Mouse (Mus musculus): ENCODE data around the gene Man1a. TPM values are rescaled to one million over a fixed set of nuclear protein-coding genes. Genes with fewer than 3 reads are reported as not detected.

Gene Man1a
- total RNA-seq, 2 experiments from 2014 or later, result 63.2 to 67.2 TPM

- DNase-seq (ENCODE audit: low spot score in 2 of 2), result no peak
These were observed 13.6 kb downstream of the Man1a start for GRCm38 (mm10) chr10:54062835-54063234.

GRCm38 (mm10) chr10:54061159-54061558 is 15.2 kb downstream of the Man1a start:
- DNase-seq (ENCODE audit: low spot score in 2 of 2), result no peak

DNA sequence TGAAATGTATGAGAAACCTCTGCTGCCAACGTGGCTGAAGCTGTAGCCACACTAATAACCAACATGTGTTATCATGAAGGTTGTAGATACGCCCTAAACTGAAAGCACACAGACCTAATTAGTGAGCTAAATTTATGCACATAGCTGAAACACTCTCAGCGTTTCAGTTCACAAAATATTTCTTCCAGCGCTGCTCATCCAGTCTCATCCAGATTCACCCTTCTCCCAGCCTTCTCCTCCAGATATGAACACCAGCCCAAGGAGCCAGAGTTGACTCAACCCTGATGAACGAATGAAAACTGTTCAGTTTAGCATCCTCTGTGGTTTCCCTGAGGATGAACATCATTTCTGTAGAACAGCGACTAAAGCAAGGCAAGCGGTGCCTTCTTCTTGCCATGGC is 15.8 kb downstream of the Man1a start:
- DNase-seq (ENCODE audit: low spot score in 2 of 2), result no peak

DNA sequence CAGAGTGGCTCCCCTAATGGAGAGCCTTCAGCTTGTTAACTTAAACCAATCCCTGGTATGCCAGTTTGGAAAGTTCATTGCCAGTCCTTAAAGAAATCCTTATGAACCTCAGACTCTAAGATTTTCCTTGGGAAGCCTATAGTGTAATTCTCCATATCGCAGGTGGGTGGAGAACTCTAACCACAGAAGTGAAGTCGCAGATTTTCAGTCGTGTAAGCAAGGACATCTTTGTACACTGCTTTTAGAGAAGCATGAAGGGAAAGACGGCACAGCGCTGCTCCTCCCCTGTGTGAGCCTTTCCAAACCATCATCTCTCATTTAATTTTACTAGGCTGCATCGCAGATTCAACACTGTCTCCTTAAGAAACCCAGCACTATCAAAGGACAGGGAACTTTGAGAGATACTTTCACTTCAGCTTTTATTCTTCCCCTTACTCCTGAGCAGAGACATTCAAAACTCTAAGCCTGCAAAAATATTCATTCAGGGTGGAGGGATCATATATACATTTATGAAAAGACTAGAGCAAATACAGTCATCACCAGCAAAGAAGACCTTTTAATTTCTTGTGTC is 16.6 kb downstream of the Man1a start:
- DNase-seq (ENCODE audit: low spot score in 2 of 2), result no peak

DNA sequence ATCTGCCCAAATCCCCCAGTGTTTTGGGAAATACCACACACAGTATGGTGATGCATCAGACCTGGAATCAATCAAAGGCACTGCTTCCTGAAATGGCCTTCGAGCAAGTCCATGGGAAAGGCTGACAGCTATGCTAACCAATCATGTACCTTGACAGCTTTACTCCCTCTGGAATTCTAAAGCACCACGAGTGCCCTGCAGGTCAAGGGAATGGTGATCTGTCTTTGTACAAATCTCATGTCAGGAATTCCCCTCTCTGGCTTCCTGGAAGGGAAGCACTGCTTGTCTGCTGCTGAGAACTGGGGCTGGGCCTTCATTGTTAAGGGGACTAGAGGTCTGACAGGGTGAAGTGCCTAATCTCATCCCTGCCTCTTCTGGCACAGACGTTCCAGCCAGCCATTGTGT is 17.3 kb downstream of the Man1a start:
- DNase-seq (ENCODE audit: low spot score in 2 of 2), result no peak

- DNase-seq (ENCODE audit: low spot score in 2 of 2), result no peak
These were observed 17.8 kb downstream of the Man1a start for GRCm38 (mm10) chr10:54058657-54059056.

- DNase-seq (ENCODE audit: low spot score in 2 of 2), result no peak
These were observed 22.2 kb downstream of the Man1a start for GRCm38 (mm10) chr10:54054188-54054587.

DNA sequence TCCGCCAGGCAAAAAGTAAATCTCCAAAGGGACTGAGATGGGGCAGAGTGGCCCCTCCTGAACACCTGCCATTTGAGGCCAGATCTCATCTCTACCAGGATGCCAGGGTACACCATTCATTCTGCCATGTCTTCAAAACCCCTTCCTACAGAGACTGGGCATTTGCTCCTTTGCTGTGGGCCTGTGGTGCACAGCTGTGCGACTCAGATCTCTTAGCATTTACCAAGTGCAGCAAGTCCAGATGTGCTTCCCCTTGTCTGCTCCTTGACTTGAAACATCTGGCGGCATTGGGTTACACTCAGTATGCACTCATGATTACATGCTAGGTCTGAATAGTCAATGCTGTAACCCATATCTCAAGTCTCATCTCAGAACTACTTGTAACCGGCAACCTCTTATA is 28.5 kb downstream of the Man1a start:
- no peak for DNase-seq (ENCODE audit: low spot score in 2 of 2)

GRCm38 (mm10) chr10:54043358-54043757 is 33.1 kb downstream of the Man1a start:
- no peak for DNase-seq (ENCODE audit: low spot score in 2 of 2)

DNA sequence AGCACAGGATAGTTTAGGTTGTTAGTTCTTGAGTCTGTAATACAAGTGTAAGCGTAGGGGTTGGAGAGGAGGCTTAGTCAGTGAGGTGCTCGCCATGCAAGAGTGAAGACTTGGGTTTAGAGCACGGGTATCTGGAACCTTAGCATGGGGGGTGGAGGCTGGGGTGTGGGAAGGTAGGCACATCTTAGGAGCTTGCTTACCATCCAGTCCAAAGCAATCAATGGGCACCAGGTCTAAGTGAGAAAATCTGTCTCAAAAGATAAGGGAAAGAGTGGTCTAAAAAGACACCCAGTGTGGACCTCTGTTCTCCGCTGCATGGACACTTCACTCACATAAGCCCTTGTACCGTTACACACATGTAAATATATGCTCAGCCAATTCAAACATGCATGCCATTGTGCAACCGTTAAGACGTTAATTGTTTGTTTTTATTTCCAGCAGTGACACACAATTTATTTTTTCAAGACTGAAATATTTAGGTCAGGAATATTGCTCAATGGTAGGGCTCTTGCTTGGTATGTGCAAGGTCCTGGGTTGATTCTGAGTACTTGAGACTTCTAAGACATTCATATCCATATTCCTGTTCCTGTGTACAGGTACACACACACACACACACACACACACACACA is 34.1 kb downstream of the Man1a start:
- DNase-seq (ENCODE audit: low spot score in 2 of 2), result no peak

- DNase-seq (ENCODE audit: low spot score in 2 of 2), result no peak
These were observed 35.9 kb downstream of the Man1a start for GRCm38 (mm10) chr10:54040261-54041165.

DNA sequence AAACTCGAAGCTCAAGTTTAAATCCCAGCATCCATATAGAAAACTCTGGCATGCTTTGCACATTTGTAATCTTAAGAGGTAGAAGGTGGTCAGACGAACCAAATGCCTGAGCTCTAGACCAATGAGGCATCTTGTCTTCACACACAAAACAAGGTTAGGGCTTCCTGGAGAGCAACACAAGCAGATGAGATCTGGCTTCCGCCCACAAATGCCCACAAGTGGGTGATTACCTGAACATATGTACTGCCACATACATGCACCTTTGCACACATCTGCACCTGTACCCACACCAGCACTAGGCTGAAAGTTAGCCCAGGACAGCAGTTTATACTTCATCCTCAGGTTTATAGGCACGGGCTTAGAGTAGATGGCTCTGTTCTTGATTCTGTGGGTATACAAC is 36.7 kb downstream of the Man1a start:
- no peak for DNase-seq (ENCODE audit: low spot score in 2 of 2)

DNA sequence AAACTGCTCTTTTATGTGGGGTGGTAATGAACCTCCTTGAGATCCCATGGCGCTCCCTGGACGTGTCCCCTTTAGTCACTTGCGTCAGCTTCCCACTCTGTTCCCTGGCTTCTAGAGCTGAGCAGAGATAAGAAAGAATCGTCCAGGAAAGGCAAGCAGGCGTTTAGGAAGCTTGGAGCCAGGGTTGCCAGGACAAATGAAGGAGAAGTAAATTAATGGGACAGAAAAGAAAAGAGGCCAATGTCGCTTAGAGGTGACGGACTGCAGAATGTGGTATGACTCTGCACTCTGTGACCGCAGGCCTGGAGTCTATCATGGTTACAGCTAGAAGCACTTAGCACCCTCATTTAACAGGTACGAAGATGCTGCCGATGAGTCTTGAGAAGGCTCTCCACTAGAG is 37.7 kb downstream of the Man1a start:
- DNase-seq (ENCODE audit: low spot score in 2 of 2), result no peak

DNA sequence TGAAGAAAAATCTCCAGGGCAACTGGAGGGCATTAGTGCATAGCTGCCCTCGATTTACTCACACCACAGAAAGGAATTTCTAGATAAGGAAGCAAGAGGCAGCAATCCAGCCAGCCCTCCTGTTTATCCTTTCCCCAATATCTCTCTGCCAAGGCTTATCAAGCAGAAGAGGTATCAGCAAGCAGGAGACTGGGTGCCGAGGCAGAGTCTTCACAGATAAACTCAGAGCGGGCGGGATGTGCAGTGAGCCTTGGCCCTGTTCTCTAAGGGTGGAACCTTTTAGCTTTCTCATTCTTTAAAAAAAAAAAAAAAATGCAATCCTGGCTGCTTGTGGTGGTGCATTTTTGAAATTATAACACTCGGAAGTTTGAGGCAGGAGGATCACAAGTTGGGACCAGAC is 38.2 kb downstream of the Man1a start:
- no peak for DNase-seq (ENCODE audit: low spot score in 2 of 2)

GRCm38 (mm10) chr10:54037348-54038010 is 38.9 kb downstream of the Man1a start:
- DNase-seq (ENCODE audit: low spot score in 2 of 2), result no peak

DNA sequence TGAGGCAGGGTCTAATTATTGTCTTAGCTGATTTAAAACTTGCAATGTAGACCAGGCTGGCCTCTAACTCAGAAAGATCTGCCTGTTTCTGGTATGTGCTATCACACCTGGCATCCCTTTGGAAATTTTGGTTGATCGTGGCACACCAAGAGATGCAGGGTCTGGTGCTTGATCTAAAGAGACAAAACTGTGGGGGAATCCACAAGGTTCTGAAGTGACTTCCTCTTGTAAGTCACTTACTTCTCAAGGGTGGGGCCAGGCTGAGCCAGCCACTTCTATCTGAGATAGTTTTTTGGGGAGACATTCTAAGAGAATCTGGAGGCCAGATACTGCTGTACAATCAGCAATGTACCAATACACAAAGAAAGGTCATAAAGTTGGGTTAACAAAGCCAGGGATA is 40.8 kb downstream of the Man1a start:
- DNase-seq (ENCODE audit: low spot score in 2 of 2), result no peak

- DNase-seq (ENCODE audit: low spot score in 2 of 2), result no peak
These were observed 41.6 kb downstream of the Man1a start for GRCm38 (mm10) chr10:54034779-54035178.

DNA sequence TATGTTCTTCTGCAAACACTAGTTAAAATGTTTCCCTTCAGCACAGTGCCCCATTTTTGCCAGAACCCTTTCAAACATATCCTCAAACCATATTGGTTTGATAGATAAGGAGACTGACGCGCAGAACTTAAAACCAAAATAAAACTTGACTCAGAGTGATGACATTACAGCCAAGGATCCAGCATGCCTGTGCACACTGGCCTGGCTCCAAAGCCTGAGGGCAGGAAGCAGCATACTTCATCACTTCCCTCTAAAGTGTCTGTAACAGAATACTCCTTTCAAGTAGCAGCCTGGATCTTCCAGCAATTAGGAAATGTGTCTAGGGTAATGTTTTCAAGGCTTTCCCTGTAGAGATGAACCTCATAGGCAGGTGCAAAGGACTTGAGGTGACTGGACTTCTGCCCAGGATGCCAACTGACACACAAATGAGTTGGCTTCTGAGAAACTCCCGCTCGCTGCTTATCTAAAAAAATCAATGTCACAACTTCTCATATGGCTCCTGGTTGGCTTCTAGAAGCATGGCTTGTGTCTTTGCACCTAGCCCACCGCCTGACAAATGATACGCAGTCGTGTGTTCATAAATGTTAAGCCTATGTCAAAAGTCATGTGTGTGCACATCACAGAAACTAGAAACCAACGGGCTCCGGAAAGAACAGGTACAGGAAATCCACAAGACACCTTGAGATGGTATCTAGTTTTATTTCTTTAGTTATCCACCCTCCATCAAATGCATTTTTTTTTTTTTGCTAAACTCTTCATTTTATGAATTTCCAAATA is 43.9 kb downstream of the Man1a start:
- no peak for DNase-seq (ENCODE audit: low spot score in 2 of 2)

- no peak for DNase-seq (ENCODE audit: low spot score in 2 of 2)
These were observed 47.5 kb downstream of the Man1a start for GRCm38 (mm10) chr10:54028866-54029265.

DNA sequence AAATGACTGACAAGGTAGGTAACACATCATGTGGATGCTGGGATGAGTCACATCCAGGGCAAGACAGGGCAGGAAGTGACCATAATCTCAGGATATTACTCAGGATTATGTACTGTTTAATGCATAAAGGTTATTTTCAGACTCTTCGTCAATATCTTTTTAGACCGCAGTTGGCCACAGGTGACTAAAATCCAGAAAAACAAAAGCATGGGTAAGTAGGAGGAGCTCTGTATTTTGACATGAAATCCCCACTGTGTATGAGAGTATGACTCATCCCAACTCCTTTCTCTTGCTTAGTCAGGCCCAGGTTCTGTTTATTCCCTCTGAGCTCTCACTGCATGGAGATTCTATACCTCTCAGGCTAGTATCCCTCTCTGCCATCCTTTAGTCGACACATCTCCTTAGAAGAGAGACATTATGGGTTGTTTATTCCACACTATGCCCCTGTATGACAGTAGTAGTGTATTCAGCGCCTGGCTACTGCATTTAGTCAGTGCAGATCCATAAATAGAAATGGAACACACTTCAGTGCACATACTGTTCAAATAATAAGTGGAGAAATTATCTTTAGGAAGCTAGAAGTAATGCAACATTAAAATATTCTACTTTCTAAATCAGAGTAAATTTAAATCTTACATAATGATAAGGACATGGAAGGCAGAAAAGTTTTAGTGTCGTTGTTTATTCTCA is 49.5 kb downstream of the Man1a start:
- DNase-seq (ENCODE audit: low spot score in 2 of 2), result no peak

All from adrenal gland, postnatal 4 days (tissue).